Mouse (Mus musculus) myocyte (in vitro differentiated cells): ENCODE data around the gene Neu2.

Experiments used
- CEBPB ChIP-seq: IDR thresholded peaks from 2 replicates; pipeline ENCODE4 v1.6.1; 2011; ENCODE audit warnings: mild to moderate bottlenecking, moderate library complexity; ENCODE audit not compliant: poor library complexity, insufficient read depth, severe bottlenecking
- MAX ChIP-seq: IDR thresholded peaks from one replicate; pipeline ENCODE4 v1.6.1; 2011; ENCODE audit warnings: low read depth, mild to moderate bottlenecking, control low read depth
- POLR2A ChIP-seq: IDR thresholded peaks from one replicate; pipeline ENCODE4 v1.6.1; 2011; ENCODE audit warnings: low read depth, mild to moderate bottlenecking, control low read depth, moderate library complexity; ENCODE audit not compliant: insufficient read length
- POLR2AphosphoS2 ChIP-seq: IDR thresholded peaks from one replicate; pipeline ENCODE4 v1.6.1; 2011; ENCODE audit warnings: low read depth, control low read depth; ENCODE audit not compliant: insufficient read length
- USF1 ChIP-seq: IDR thresholded peaks from one replicate; pipeline ENCODE4 v1.6.1; 2011; ENCODE audit warnings: low read depth, mild to moderate bottlenecking, control low read depth, moderate library complexity

- TF ChIP-seq POLR2A = no peak
- TF ChIP-seq USF1 = no peak
- TF ChIP-seq MAX = no peak
- TF ChIP-seq POLR2AphosphoS2 = no peak
- TF ChIP-seq CEBPB = no peak
Observed at GRCm38 (mm10) chr1:87594671-87595070, 85.0 kb downstream of the Neu2 start.
